Mouse (Mus musculus) megakaryocyte, embryonic 14.5 days (primary cell): ENCODE results near the gene Olfr1320. TPM values are rescaled to one million over a fixed set of nuclear protein-coding genes. Genes with fewer than 3 reads are reported as not detected.
A peak's percentile ranks its signal among the peaks of the same experiment; 100 is the strongest.
"Not testable (repeated sequence)": the region's sequence is repeated elsewhere in the genome, so short reads cannot be mapped to it uniquely, and the experiment has no call there.

Experiments used
- H3K27me3 ChIP-seq: replicated peaks from 2 replicates; pipeline ENCODE3; 2012; ENCODE audit warnings: inconsistent platforms
- H3K36me3 ChIP-seq: replicated peaks from 2 replicates; pipeline ENCODE3; 2012; ENCODE audit warnings: low read length, inconsistent platforms, mixed read lengths
- H3K4me1 ChIP-seq: 2 replicates; pipeline ENCODE4 v1.6.1; 2012; ENCODE audit warnings: inconsistent platforms
- H3K4me3 ChIP-seq: replicated peaks from 2 replicates; pipeline ENCODE3; 2012; ENCODE audit warnings: moderate library complexity, mild to moderate bottlenecking, inconsistent platforms
- H3K9me3 ChIP-seq: 2 replicates; pipeline ENCODE4 v1.6.1; 2012; ENCODE audit warnings: inconsistent platforms
- FLI1 ChIP-seq: IDR thresholded peaks from 2 replicates; pipeline ENCODE4 v1.6.1; 2012; ENCODE audit warnings: low read length, inconsistent platforms, mixed read lengths
- GATA1 ChIP-seq: IDR thresholded peaks from 3 replicates; pipeline ENCODE4 v1.6.1; 2012; ENCODE audit warnings: mixed read lengths, low read length, inconsistent platforms, borderline replicate concordance
- polyA plus RNA-seq: library from polyadenylated mRNA; stranded (reverse); fragments of >175 nt; gene quantifications from 2 replicates; pipeline ENCODE4 v1.2.3, GENCODE M21; 2012; ENCODE audit warnings: low replicate concordance; ENCODE audit not compliant: insufficient read depth

The Olfr1320 gene
- not detected in 2 replicates for polyA plus RNA-seq

DNA sequence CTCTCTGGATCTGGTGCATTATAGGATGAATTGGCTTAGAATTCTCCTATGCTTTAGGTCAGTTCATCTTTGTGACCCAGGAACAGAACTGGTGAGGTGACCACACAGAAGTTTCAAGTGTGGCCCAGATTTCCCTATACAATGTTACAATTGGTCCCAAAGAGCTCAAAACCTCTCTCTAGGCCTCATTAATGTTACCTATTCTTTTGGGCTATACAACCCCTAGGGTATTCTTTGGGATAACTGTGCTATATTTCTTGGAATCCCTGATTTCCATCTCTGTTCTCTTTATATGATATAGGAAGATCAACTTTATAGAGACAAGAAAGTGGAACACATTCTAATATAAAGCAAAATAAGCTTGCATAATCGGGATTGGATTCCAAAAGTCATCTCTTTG lies at the start of gene Olfr1320:
Gene Olfr1320 (plus strand): TSS at position 301 of the 400 bp plus-strand sequence.
- TF ChIP-seq GATA1 (no peak), FLI1 (no peak)
- no peaks in the 10 kb centered on the region for H3K36me3 ChIP-seq
- no peaks in the 10 kb centered on the region for H3K27me3 ChIP-seq
- H3K4me1 ChIP-seq = no peaks in the 10 kb centered on the region
- H3K4me3 ChIP-seq = no peak within 1 kb of the TSS
- H3K9me3 ChIP-seq = no peaks in the 10 kb centered on the region

DNA sequence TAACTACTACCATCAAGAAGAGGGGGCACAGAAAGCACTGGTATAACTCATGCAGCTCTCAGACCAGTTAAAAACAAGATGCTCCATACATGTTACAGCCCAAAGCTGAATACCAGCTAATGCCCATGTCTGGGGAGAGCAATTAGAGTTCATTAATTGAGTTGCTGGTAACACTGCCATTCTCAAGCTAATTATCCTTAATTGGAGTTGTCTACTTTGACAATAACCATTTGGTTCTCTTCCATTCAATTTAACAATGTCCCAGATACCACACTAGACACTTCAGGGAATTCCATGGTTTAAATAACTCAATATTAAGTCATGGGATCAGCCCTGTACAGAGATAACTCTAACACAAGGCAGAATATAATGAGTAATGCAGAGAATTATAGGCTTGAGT lies 44.6 kb upstream of the Olfr1320 start:
- no peaks in the 10 kb centered on the region for H3K36me3 ChIP-seq
- no peaks in the 10 kb centered on the region for H3K4me1 ChIP-seq
- peaks cover 3% of the 10 kb centered on the region for H3K27me3 ChIP-seq
- TF ChIP-seq FLI1 (no peak), GATA1 (no peak)
- no peak overlapping the region for H3K4me3 ChIP-seq
- H3K9me3 ChIP-seq = 0 out of 2 replicates have a peak, but pooled peaks cover 4% of the 10 kb centered on the region

DNA sequence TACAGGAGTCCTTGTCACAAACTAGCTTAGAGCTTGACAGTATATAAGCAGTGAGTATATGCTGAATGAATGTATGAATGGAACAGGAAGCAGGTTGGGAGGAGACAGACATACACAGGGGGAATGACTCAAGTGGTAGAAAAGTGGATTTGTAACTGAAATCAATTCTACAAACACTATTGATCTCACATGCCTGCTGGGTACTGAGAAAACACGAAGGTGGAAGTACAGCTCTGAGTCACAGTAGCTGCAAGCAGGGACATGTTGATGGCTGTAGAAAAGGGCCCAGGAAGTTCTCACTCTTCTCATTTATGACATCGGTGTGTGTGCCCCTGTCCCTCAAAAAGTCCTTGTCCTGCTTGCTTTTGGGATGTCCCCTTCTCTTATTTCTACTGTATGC lies 40.9 kb upstream of the Olfr1320 start:
- 0 out of 2 replicates have a peak, but pooled peaks cover 4% of the 10 kb centered on the region for H3K9me3 ChIP-seq
- TF ChIP-seq GATA1 (no peak), FLI1 (no peak)
- peaks cover 3% of the 10 kb centered on the region for H3K27me3 ChIP-seq
- H3K4me3 ChIP-seq = no peak overlapping the region
- H3K36me3 ChIP-seq = no peaks in the 10 kb centered on the region
- H3K4me1 ChIP-seq = no peaks in the 10 kb centered on the region

DNA sequence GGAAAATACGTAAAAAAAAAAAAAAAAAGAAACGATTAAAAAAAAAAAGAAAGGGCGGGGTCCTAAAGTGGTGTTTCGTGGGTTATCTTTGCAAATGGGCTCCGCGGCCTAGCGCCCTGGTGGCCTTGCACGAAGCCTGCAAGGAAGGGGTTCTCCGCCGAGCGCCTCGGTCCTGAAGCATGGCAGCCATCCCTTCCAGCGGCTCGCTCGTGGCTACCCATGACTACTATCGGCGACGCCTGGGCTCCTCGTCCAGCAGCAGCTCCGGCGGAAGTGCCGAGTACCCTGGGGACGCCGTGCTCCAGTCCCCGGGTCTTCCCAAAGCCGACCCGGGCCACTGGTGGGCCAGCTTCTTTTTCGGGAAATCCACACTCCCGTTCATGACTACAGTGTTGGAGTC lies 11.4 kb upstream of the Olfr1320 start:
- H3K9me3 ChIP-seq, H3K4me1 ChIP-seq, H3K27me3 ChIP-seq, H3K36me3 ChIP-seq: not testable (repeated sequence)
- H3K4me3 ChIP-seq = peak overlapping the region; percentile 74

Other genes with a start within 250 kb of the Olfr1320 start
- gene Arhgap36, start 208.4 kb upstream of the Olfr1320 start, polyA plus RNA-seq = not detected in 2 replicates
- not detected in 2 replicates for gene Olfr1321, start 62.7 kb downstream of the Olfr1320 start, polyA plus RNA-seq
- not detected in 2 replicates for gene Igsf1, start 125.4 kb downstream of the Olfr1320 start, polyA plus RNA-seq
- not detected in 2 replicates for gene Olfr1322, start 219.2 kb downstream of the Olfr1320 start, polyA plus RNA-seq